Comparison of ENCODE assay signal across 18 mouse cellular contexts in the genomic region with DNA sequence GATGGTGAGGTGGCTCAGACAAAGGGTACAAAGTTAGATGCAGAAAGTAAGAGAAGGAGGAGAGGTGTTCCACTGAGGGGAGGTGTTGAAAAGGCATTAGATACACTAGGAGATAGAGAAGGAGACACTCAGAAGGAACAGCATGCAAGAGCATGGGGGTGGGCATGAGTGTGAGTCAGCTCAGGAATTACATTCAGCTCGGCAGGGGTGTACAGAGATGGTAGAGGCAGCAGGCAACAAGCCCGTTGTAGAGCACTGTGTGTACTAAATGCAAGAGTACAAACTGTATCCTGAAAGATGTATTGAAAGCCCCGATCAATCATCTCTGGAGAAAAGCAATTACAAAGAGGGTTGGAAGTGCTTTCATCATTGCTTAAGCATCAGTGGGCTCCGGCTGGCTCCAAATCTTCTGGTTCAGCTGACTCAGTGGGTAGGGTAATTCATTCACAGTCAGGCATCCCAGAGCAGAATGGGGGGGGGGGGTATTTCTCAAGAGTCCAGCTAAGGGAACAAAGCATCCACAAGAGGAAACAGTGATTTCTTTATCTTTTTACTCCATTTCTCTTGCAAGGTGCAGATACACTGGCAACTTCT. TPM values are rescaled to one million over a fixed set of nuclear protein-coding genes. Genes with fewer than 3 reads are reported as not detected.
DNase-seq lines count a peak whose midpoint lies in the region; ATAC-seq and TF ChIP-seq lines count a peak whose summit lies in the region.
"Had no signal": no experiment of that assay in that cellular context is flagged by ENCODE, and none has a peak within 500 bp of the region (broad histone marks: within the 10 kb centered on the region; RNA-seq: fewer than 3 reads in every experiment).

No protein-coding gene starts in this region.

- peaks cover 12% of the 10 kb centered on the region for H3K27me3 ChIP-seq in midbrain, embryonic 13.5 days
- H3K27me3 ChIP-seq in midbrain, embryonic 10.5 days (ENCODE audit: low read depth, poor library complexity, severe bottlenecking) = peaks cover 18% of the 10 kb centered on the region
- H3K27me3 ChIP-seq in forebrain, embryonic 15.5 days = no peaks in the 10 kb centered on the region
- H3K27me3 ChIP-seq: neural tube, embryonic 12.5 days had no signal

- peak; percentile 53 for ATAC-seq in midbrain, embryonic 13.5 days
- peak; percentile 29; the same call in 1 of the 2 replicates for ATAC-seq in forebrain, embryonic 15.5 days (replicated peaks)

- H3K4me1 ChIP-seq in midbrain, embryonic 13.5 days (replicated peaks) = peaks cover 24% of the 10 kb centered on the region
- peaks cover 38% of the 10 kb centered on the region for H3K4me1 ChIP-seq in midbrain, embryonic 10.5 days
- peaks cover 14% of the 10 kb centered on the region for H3K4me1 ChIP-seq in forebrain, embryonic 15.5 days
- H3K4me1 ChIP-seq: liver, embryonic 15.5 days had no signal

- WGBS in midbrain, embryonic 13.5 days = 44% methylated on average over 4 of the region's 4 CpGs
- 58% methylated on average over 4 of the region's 4 CpGs for WGBS in midbrain, embryonic 10.5 days
- 15% methylated on average over 4 of the region's 4 CpGs for WGBS in forebrain, embryonic 15.5 days

- H3K9me3 ChIP-seq in midbrain, embryonic 13.5 days = no peaks in the 10 kb centered on the region
- H3K9me3 ChIP-seq in midbrain, embryonic 10.5 days (replicated peaks) = no peaks in the 10 kb centered on the region
- H3K9me3 ChIP-seq in forebrain, embryonic 15.5 days = no peaks in the 10 kb centered on the region
- H3K9me3 ChIP-seq: kidney, embryonic 15.5 days; limb, embryonic 13.5 days; liver, embryonic 15.5 days; neural tube, embryonic 12.5 days had no signal

- DNase-seq in midbrain, embryonic 10.5 days (ENCODE audit: low spot score) = no peak
- peak; percentile 74 for DNase-seq in brain, embryonic 14.5 days (ENCODE audit: low read depth)
- peak; percentile 41 for DNase-seq in retina, postnatal 1 day
- no peak for DNase-seq in embryo, embryonic 9.5 days (ENCODE audit: extremely low spot score)
- no peak for DNase-seq in urinary bladder, postnatal 36 days (ENCODE audit: low spot score in 2 of 2)
- DNase-seq: adrenal gland, adult 2 months; cerebellum, adult 18-20 months; heart, adult 2 months; lung, postnatal 14 days; thymus, postnatal 4 days had no signal

- no peaks in the 10 kb centered on the region for H3K36me3 ChIP-seq in midbrain, embryonic 13.5 days
- H3K36me3 ChIP-seq in midbrain, embryonic 10.5 days = peaks cover 13% of the 10 kb centered on the region
- no peaks in the 10 kb centered on the region for H3K36me3 ChIP-seq in forebrain, embryonic 15.5 days
- H3K36me3 ChIP-seq: liver, embryonic 15.5 days; neural tube, embryonic 12.5 days had no signal

- H3K9ac ChIP-seq in midbrain, embryonic 13.5 days (replicated peaks) = no peak overlapping the region
- H3K9ac ChIP-seq in forebrain, embryonic 15.5 days (replicated peaks) = no peak overlapping the region
- H3K9ac ChIP-seq: kidney, embryonic 15.5 days; limb, embryonic 13.5 days; liver, embryonic 15.5 days; neural tube, embryonic 12.5 days had no signal

- no peak for TF ChIP-seq POLR2A in brain, embryonic 14.5 days (IDR thresholded peaks at IDR 0.05; ENCODE audit: borderline replicate concordance, extremely low read depth, insufficient read depth, insufficient read length, poor library complexity, severe bottlenecking)

- no peak overlapping the region for H3K4me3 ChIP-seq in midbrain, embryonic 13.5 days (replicated peaks)
- H3K4me3 ChIP-seq in midbrain, embryonic 10.5 days = no peak overlapping the region
- H3K4me3 ChIP-seq in forebrain, embryonic 15.5 days = no peak overlapping the region
- H3K4me3 ChIP-seq: erythroblast, embryonic 14.5 days; heart, adult 2 months; kidney, embryonic 15.5 days; layer of hippocampus, adult 2 months; limb, embryonic 13.5 days; liver, embryonic 15.5 days; neural tube, embryonic 12.5 days had no signal

- H3K27ac ChIP-seq in midbrain, embryonic 13.5 days = no peak overlapping the region
- H3K27ac ChIP-seq in midbrain, embryonic 10.5 days (replicated peaks) = no peak overlapping the region
- H3K27ac ChIP-seq in forebrain, embryonic 15.5 days (replicated peaks) = no peak overlapping the region
- H3K27ac ChIP-seq: heart, adult 2 months; kidney, embryonic 15.5 days; layer of hippocampus, adult 2 months; limb, embryonic 13.5 days; liver, embryonic 15.5 days; neural tube, embryonic 12.5 days had no signal

- no peak overlapping the region for H3K4me2 ChIP-seq in midbrain, embryonic 13.5 days (replicated peaks)
- no peak overlapping the region for H3K4me2 ChIP-seq in forebrain, embryonic 15.5 days (replicated peaks)
- H3K4me2 ChIP-seq: kidney, embryonic 15.5 days; limb, embryonic 13.5 days; liver, embryonic 15.5 days; neural tube, embryonic 12.5 days had no signal

- TF ChIP-seq CTCF in brain, embryonic 14.5 days (IDR thresholded peaks at IDR 0.05; ENCODE audit: borderline replicate concordance, extremely low read depth, insufficient read depth, insufficient read length) = no peak

RNA-seq across cellular contexts. Expression of a gene that starts 15.0 kb away (rescaled TPM):
- 12.6 and 14.4 TPM in 2 replicates for polyA plus RNA-seq in midbrain, embryonic 13.5 days (2015; fragmentation: Nextera tagmentation; extraction: Ambion mirVana)
- 24.1 and 26.4 TPM in 2 replicates for polyA plus RNA-seq in midbrain, embryonic 10.5 days (2016; fragmentation: Nextera tagmentation; extraction: Ambion mirVana)
- 17.6 and 21.8 TPM in 2 replicates for polyA plus RNA-seq in brain, embryonic 14.5 days (2012; rRNA removed)
- 10.6 and 12.5 TPM in 2 replicates for polyA plus RNA-seq in forebrain, embryonic 15.5 days (2015; fragmentation: Nextera tagmentation; extraction: Ambion mirVana)
- polyA plus RNA-seq: erythroblast, embryonic 14.5 days had no signal

Comparison
In these comparisons a context has a peak if more than half of its experiments do, and no peak if none do; other contexts are left out.
1. DNase-seq: peak in brain, embryonic 14.5 days (single experiment) and retina, postnatal 1 day (single experiment); none in midbrain, embryonic 10.5 days (single experiment), embryo, embryonic 9.5 days (single experiment) and urinary bladder, postnatal 36 days (0 of 2).